Mouse (Mus musculus) MEL (cell line): ENCODE results near the gene Tbx3.

Experiments used
- CHD1 ChIP-seq: IDR thresholded peaks from 2 replicates; pipeline ENCODE4 v1.6.1; 2012; ENCODE audit warnings: low read depth, mild to moderate bottlenecking, inconsistent platforms, low read length, improper control_type of control experiment
- CTCF ChIP-seq, 3 experiments: IDR thresholded peaks in 2 of 3; conservative IDR thresholded peaks in 1 of 3; 2 replicates each; pipeline ENCODE4 v1.5.1; 2011 to 2012; ENCODE audit warnings: low read length in 3 of 3, low read depth in 2 of 3, mild to moderate bottlenecking in 2 of 3, improper control_type of control experiment in 1 of 3, inconsistent platforms in 1 of 3, mixed read lengths in 1 of 3, moderate library complexity in 1 of 3; ENCODE audit not compliant: control insufficient read depth in 1 of 3, insufficient read depth in 1 of 3, poor library complexity in 1 of 3, severe bottlenecking in 1 of 3

DNA sequence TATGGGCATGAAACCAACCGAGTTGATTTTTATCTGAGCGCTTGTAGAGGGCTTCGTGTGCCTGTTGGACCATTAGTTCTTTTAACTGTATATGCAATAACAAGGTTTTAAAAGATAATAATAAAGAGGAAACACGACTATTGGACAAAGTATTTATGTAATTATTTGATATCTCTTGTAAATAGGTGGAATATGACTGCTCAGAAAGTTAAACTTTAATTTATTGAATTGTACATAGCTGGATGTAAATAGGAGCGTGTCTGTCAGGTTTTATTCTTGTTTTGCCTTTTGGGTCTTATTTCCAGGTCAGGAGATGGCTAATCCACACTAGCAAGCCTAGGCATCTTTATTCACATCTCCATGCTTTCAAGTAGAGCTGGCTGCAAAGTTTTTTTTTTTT, 13.4 kb downstream of the Tbx3 start:
- TF ChIP-seq CHD1 (no peak), CTCF (IDR thresholded peaks at IDR 0.05 in 2 of 3, conservative IDR thresholded peaks at IDR 0.05 in 1 of 3; ENCODE audit: control insufficient read depth in 1 of 3, insufficient read depth in 1 of 3, low read depth in 2 of 3, low read length in 3 of 3, poor library complexity in 1 of 3, severe bottlenecking in 1 of 3) (no peak)
